In the genomic region with DNA sequence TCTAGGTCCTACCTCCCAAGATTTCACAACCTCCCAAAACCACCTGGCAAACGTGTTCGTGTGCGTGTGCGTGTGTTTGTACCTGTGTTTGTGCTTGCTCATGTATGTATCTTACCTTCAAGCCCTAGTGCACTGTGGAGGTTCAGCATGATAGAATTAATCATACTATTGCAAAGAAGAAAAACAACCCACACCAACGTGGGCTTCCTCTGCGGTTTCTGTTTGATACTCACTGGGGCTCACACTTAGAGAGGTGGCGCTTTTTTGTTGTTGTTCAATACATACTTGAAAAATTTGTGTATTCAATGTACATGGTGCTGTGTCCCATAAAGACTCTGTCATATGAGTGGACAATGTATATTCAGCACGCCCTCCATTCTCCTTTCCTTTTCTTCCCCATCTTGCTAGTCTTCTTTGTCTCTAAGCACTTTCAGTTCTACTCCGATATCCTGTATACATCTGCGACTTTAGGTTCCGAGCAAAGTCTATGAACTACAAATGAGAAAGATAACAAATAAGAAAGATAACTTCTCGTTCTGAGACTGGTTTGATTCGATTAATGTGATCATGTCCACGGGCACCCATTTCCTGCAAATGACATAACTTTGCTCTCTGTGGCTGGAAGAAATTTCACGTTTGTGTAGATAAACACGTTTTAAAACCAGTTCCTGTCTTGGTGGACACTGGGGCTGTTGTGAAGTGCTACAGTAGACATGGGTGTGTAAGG, we compare ENCODE assay signal across 12 mouse cellular contexts. TPM values are rescaled to one million over a fixed set of nuclear protein-coding genes. Genes with fewer than 3 reads are reported as not detected.
DNase-seq lines count a peak whose midpoint lies in the region; ATAC-seq and TF ChIP-seq lines count a peak whose summit lies in the region.
"Had no signal": no experiment of that assay in that cellular context is flagged by ENCODE, and none has a peak within 500 bp of the region (broad histone marks: within the 10 kb centered on the region; RNA-seq: fewer than 3 reads in every experiment).

No protein-coding gene starts in this region.

- no peak for TF ChIP-seq CTCF in lung, postnatal 0 days (IDR thresholded peaks at IDR 0.05)
- no peak for TF ChIP-seq CTCF in CH12.LX (conservative IDR thresholded peaks at IDR 0.05 in 1 of 2, IDR thresholded peaks at IDR 0.05 in 1 of 2; ENCODE audit: low read depth in 2 of 2, low read length in 2 of 2)
- no peak for TF ChIP-seq CTCF in small intestine, adult 2 months (IDR thresholded peaks at IDR 0.05; ENCODE audit: extremely low read depth, insufficient read length, insufficient replicate concordance, low read depth, low read length)

- no peak overlapping the region for H3K4me3 ChIP-seq in lung, postnatal 0 days (ENCODE audit: low read depth, low read length)
- peak overlapping the region in 2 of 3 experiments; percentile 11 to 25 for H3K4me3 ChIP-seq in CH12.LX (replicated peaks in 1 of 3; ENCODE audit: low read depth in 2 of 3, low read length in 2 of 3, poor library complexity in 1 of 3)
- peak overlapping the region; percentile 45 for H3K4me3 ChIP-seq in intestine, embryonic 16.5 days (ENCODE audit: low read length)
- H3K4me3 ChIP-seq in small intestine, adult 2 months (ENCODE audit: low read depth, low read length) = peak overlapping the region; percentile 66
- no peak overlapping the region for H3K4me3 ChIP-seq in forebrain, embryonic 14.5 days (ENCODE audit: low read depth, low read length)
- H3K4me3 ChIP-seq: gastrocnemius, adult 2 months; heart, embryonic 13.5 days; lung, embryonic 15.5 days had no signal

- peak overlapping the region; percentile 28; the same call in 1 of the 2 replicates for H3K4me2 ChIP-seq in lung, postnatal 0 days (replicated peaks; ENCODE audit: low read depth, low read length)
- H3K4me2 ChIP-seq in CH12.LX (ENCODE audit: insufficient read depth, low read depth, poor library complexity, severe bottlenecking) = peak overlapping the region; percentile 76
- peak overlapping the region; percentile 44 for H3K4me2 ChIP-seq in intestine, embryonic 16.5 days (ENCODE audit: low read depth, low read length)
- no peak overlapping the region for H3K4me2 ChIP-seq in forebrain, embryonic 14.5 days (ENCODE audit: low read length)
- H3K4me2 ChIP-seq: heart, embryonic 13.5 days; lung, embryonic 15.5 days had no signal

- H3K27me3 ChIP-seq in lung, postnatal 0 days (replicated peaks; ENCODE audit: insufficient read depth, low read length) = no peaks in the 10 kb centered on the region
- H3K27me3 ChIP-seq in CH12.LX (replicated peaks) = no peaks in the 10 kb centered on the region
- no peaks in the 10 kb centered on the region for H3K27me3 ChIP-seq in intestine, embryonic 16.5 days (replicated peaks; ENCODE audit: control insufficient read depth, insufficient read depth, low read length)
- no peaks in the 10 kb centered on the region for H3K27me3 ChIP-seq in small intestine, adult 2 months (ENCODE audit: control insufficient read depth, insufficient read depth, low read length)
- no peaks in the 10 kb centered on the region for H3K27me3 ChIP-seq in forebrain, embryonic 14.5 days (replicated peaks; ENCODE audit: control insufficient read depth, insufficient read depth, low read length)
- H3K27me3 ChIP-seq: lung, embryonic 15.5 days had no signal

- no peak for ATAC-seq in lung, postnatal 0 days
- ATAC-seq in intestine, embryonic 16.5 days = no peak
- no peak for ATAC-seq in forebrain, embryonic 14.5 days
- ATAC-seq: hindbrain, embryonic 16.5 days had no signal

- no peaks in the 10 kb centered on the region for H3K79me2 ChIP-seq in CH12.LX (replicated peaks; ENCODE audit: control insufficient read depth, extremely low read depth, insufficient read depth, poor library complexity, severe bottlenecking)

- no peak overlapping the region for H3K9ac ChIP-seq in lung, postnatal 0 days (replicated peaks; ENCODE audit: low read depth)
- H3K9ac ChIP-seq in CH12.LX (ENCODE audit: insufficient read depth, low read depth) = no peak overlapping the region
- H3K9ac ChIP-seq in intestine, embryonic 16.5 days (ENCODE audit: low read depth, low read length) = peak overlapping the region; percentile 50
- no peak overlapping the region for H3K9ac ChIP-seq in forebrain, embryonic 14.5 days (ENCODE audit: low read length)
- H3K9ac ChIP-seq: heart, embryonic 13.5 days; lung, embryonic 15.5 days had no signal

- WGBS in lung, postnatal 0 days = 56% methylated on average over 16 of the region's 16 CpGs
- 60% methylated on average over 16 of the region's 16 CpGs for WGBS in intestine, embryonic 16.5 days
- WGBS in small intestine, adult 2 months = 16% methylated on average over 16 of the region's 16 CpGs
- WGBS in forebrain, embryonic 14.5 days = 85% methylated on average over 16 of the region's 16 CpGs

- H3K27ac ChIP-seq in lung, postnatal 0 days (ENCODE audit: low read length) = no peak overlapping the region
- H3K27ac ChIP-seq in CH12.LX (ENCODE audit: insufficient read depth, low read depth) = no peak overlapping the region
- peak overlapping the region; percentile 87 for H3K27ac ChIP-seq in intestine, embryonic 16.5 days (ENCODE audit: low read length)
- peak overlapping the region; percentile 97 for H3K27ac ChIP-seq in small intestine, adult 2 months (ENCODE audit: insufficient read depth, low read depth, low read length)
- H3K27ac ChIP-seq in forebrain, embryonic 14.5 days (ENCODE audit: low read depth, low read length) = no peak overlapping the region
- H3K27ac ChIP-seq: gastrocnemius, adult 2 months; heart, embryonic 13.5 days; lung, embryonic 15.5 days had no signal

- no peaks in the 10 kb centered on the region for H3K36me3 ChIP-seq in lung, postnatal 0 days (ENCODE audit: insufficient read depth, low read length)
- H3K36me3 ChIP-seq in CH12.LX (replicated peaks in 1 of 2; ENCODE audit: control insufficient read depth in 1 of 2, insufficient read depth in 1 of 2, low read length in 1 of 2) = no peaks in the 10 kb centered on the region
- H3K36me3 ChIP-seq in intestine, embryonic 16.5 days (ENCODE audit: control insufficient read depth, insufficient read depth, low read length) = no peaks in the 10 kb centered on the region
- H3K36me3 ChIP-seq in small intestine, adult 2 months (ENCODE audit: control insufficient read depth, insufficient read depth, low read length) = no peaks in the 10 kb centered on the region
- no peaks in the 10 kb centered on the region for H3K36me3 ChIP-seq in forebrain, embryonic 14.5 days (ENCODE audit: control insufficient read depth, insufficient read depth, low read length)
- H3K36me3 ChIP-seq: heart, embryonic 13.5 days; lung, embryonic 15.5 days had no signal

- TF ChIP-seq POLR2A in CH12.LX (IDR thresholded peaks at IDR 0.05; ENCODE audit: low read depth, low read length) = no peak
- TF ChIP-seq POLR2A in small intestine, adult 2 months (IDR thresholded peaks at IDR 0.05; ENCODE audit: low read depth, low read length) = no peak

- no peak for TF ChIP-seq EP300 in lung, postnatal 0 days (IDR thresholded peaks at IDR 0.05)
- TF ChIP-seq EP300 in CH12.LX (IDR thresholded peaks at IDR 0.05; ENCODE audit: low read length) = no peak

- in situ Hi-C loops in CH12.LX (cut with MboI; ENCODE audit: low pct_ligation_motif_present, low pct_unique_long_range_greater_than_20kb, low sequenced_read_pairs) = no loop called here

- no peaks in the 10 kb centered on the region for H3K4me1 ChIP-seq in lung, postnatal 0 days (ENCODE audit: insufficient read depth, low read depth, low read length)
- peaks cover 11 to 43% of the 10 kb centered on the region in 2 experiments for H3K4me1 ChIP-seq in CH12.LX (ENCODE audit: control insufficient read depth in 1 of 2, insufficient read depth in 2 of 2)
- peaks cover 25% of the 10 kb centered on the region for H3K4me1 ChIP-seq in intestine, embryonic 16.5 days (ENCODE audit: control insufficient read depth, insufficient read depth, low read length)
- peaks cover 42% of the 10 kb centered on the region for H3K4me1 ChIP-seq in small intestine, adult 2 months (ENCODE audit: control insufficient read depth, insufficient read depth, insufficient read length, low read length)
- no peaks in the 10 kb centered on the region for H3K4me1 ChIP-seq in forebrain, embryonic 14.5 days (ENCODE audit: control insufficient read depth, insufficient read depth, low read length)

- dilution Hi-C loops in CH12.LX (cut with MboI; ENCODE audit: extremely low pct_ligation_motif_present, extremely low pct_unique_long_range_greater_than_20kb, low sequenced_read_pairs) = no loop called here

- no peak for TF ChIP-seq RAD21 in CH12.LX (IDR thresholded peaks at IDR 0.05; ENCODE audit: low read depth, low read length)

- no peaks in the 10 kb centered on the region for H3K9me3 ChIP-seq in lung, postnatal 0 days (ENCODE audit: low read length)
- no peaks in the 10 kb centered on the region for H3K9me3 ChIP-seq in CH12.LX (replicated peaks; ENCODE audit: low read length)
- no peaks in the 10 kb centered on the region for H3K9me3 ChIP-seq in intestine, embryonic 16.5 days (ENCODE audit: control insufficient read depth, low read length)
- H3K9me3 ChIP-seq in forebrain, embryonic 14.5 days (replicated peaks; ENCODE audit: control insufficient read depth, low read length) = no peaks in the 10 kb centered on the region
- H3K9me3 ChIP-seq: heart, embryonic 13.5 days; lung, embryonic 15.5 days had no signal

- DNase-seq in lung, postnatal 0 days (ENCODE audit: low spot score) = no peak
- DNase-seq in lung, postnatal 10 days = no peak
- DNase-seq in CH12.LX (ENCODE audit: extremely low read depth) = no peak
- DNase-seq in gastrocnemius, postnatal 25 days = no peak
- no peak for DNase-seq in testis, postnatal 14 days (ENCODE audit: low spot score)
- no peak for DNase-seq in forebrain, embryonic 14.5 days (ENCODE audit: low spot score)
- DNase-seq: gastrocnemius, adult 2 months had no signal

TF ChIP-seq in CH12.LX, 34 proteins besides CTCF, POLR2A, EP300 and RAD21 (continues in another document):
- no peak for TF ChIP-seq TBP (conservative IDR thresholded peaks at IDR 0.05; ENCODE audit: low read depth, low read length)
- no peak for TF ChIP-seq MAFK (IDR thresholded peaks at IDR 0.05; ENCODE audit: insufficient replicate concordance, low read length)
- no peak for TF ChIP-seq TCF12 (IDR thresholded peaks at IDR 0.05; ENCODE audit: low read depth, low read length)
- no peak for TF ChIP-seq USF2 (conservative IDR thresholded peaks at IDR 0.05; ENCODE audit: low read depth, low read length)
- no peak for TF ChIP-seq SIN3A (IDR thresholded peaks at IDR 0.05; ENCODE audit: low read length)
- TF ChIP-seq USF1 (IDR thresholded peaks at IDR 0.05; ENCODE audit: low read depth, low read length) = no peak
- no peak for TF ChIP-seq MAX (IDR thresholded peaks at IDR 0.05; ENCODE audit: low read length)

RNA-seq across cellular contexts. Expression of gene Gm1043, which starts 33.6 kb away (rescaled TPM):
- not detected in 2 replicates for polyA plus RNA-seq in lung, postnatal 0 days (2015; fragmentation: Nextera tagmentation; extraction: Ambion mirVana)
- not detected in 2 replicates for total RNA-seq in CH12.LX (2012; rRNA removed)
- total RNA-seq in CH12.LX (2014; rRNA removed) = not detected in 2 replicates
- polyA plus RNA-seq in CH12.LX (2012; ENCODE audit: insufficient read length, low read depth) = not detected in 2 replicates
- polyA plus RNA-seq in intestine, embryonic 16.5 days (2015; fragmentation: Nextera tagmentation; extraction: Ambion mirVana) = 0.04 and 0.06 TPM in 2 replicates
- 0.32 and 0.85 TPM in 2 replicates for polyA plus RNA-seq in small intestine, adult 2 months (2012; rRNA removed)
- total RNA-seq in gastrocnemius, postnatal 25 days (2021) = not detected
- polyA plus RNA-seq in forebrain, embryonic 14.5 days (2014; fragmentation: Nextera tagmentation; extraction: Ambion mirVana) = 1.1 and 1.5 TPM in 2 replicates
- total RNA-seq: gastrocnemius, adult 2 months had no signal
- polyA plus RNA-seq: heart, embryonic 13.5 days; lung, embryonic 15.5 days had no signal

Comparison
In these comparisons a context has a peak if more than half of its experiments do, and no peak if none do; other contexts are left out.
1. H3K27ac ChIP-seq: peak in intestine, embryonic 16.5 days (single experiment) and small intestine, adult 2 months (single experiment); none in lung, postnatal 0 days (single experiment), CH12.LX (single experiment) and forebrain, embryonic 14.5 days (single experiment).
2. H3K4me3 ChIP-seq: peak in CH12.LX (2 of 3), intestine, embryonic 16.5 days (single experiment) and small intestine, adult 2 months (single experiment); none in lung, postnatal 0 days (single experiment) and forebrain, embryonic 14.5 days (single experiment).